Mouse (Mus musculus) midbrain, embryonic 10.5 days (tissue): ENCODE results near the gene Pnpla6. TPM values are rescaled to one million over a fixed set of nuclear protein-coding genes. Genes with fewer than 3 reads are reported as not detected.
A peak's percentile ranks its signal among the peaks of the same experiment; 100 is the strongest.
"Not testable (repeated sequence)": the region's sequence is repeated elsewhere in the genome, so short reads cannot be mapped to it uniquely, and the experiment has no call there.

Experiments used
- DNase-seq: peaks from one replicate; pipeline ENCODE4 v3.0.0-alpha.2; 2017; ENCODE audit warnings: low spot score
- H3K27ac ChIP-seq: fragments of 300-500 bp; sonication (generic); replicated peaks from 2 replicates; pipeline ENCODE4 v1.5.1; 2016; ENCODE audit warnings: mild to moderate bottlenecking
- H3K27me3 ChIP-seq: fragments of 300-500 bp; sonication (generic); 2 replicates; pipeline ENCODE4 v1.6.1; 2016; ENCODE audit warnings: low read depth, mild to moderate bottlenecking; ENCODE audit not compliant: poor library complexity, severe bottlenecking
- H3K36me3 ChIP-seq: fragments of 300-500 bp; sonication (generic); 2 replicates; pipeline ENCODE4 v1.6.1; 2016; ENCODE audit warnings: mild to moderate bottlenecking, moderate library complexity
- H3K4me1 ChIP-seq: fragments of 300-500 bp; sonication (generic); 2 replicates; pipeline ENCODE4 v1.6.1; 2016
- H3K4me3 ChIP-seq: fragments of 300-500 bp; sonication (generic); 2 replicates; pipeline ENCODE4 v1.5.1; 2016; ENCODE audit warnings: mild to moderate bottlenecking, moderate library complexity
- H3K9me3 ChIP-seq: fragments of 300-500 bp; sonication (generic); replicated peaks from 2 replicates; pipeline ENCODE4 v1.6.1; 2016; ENCODE audit warnings: mild to moderate bottlenecking
- whole genome bisulfite sequencing: fragments of 180-500 bp; shearing (Covaris S2); methylation state at CpG from one replicate; pipeline ENCODE4 v1.1.7; 2016; 5-methylcytosine and 5-hydroxymethylcytosine counted together
- polyA plus RNA-seq: library from polyadenylated mRNA; unstranded; fragments of >200 nt; fragmentation: Nextera tagmentation; extraction: Ambion mirVana; gene quantifications from 2 replicates; pipeline ENCODE4 v1.2.1, GENCODE M21; 2016

Pnpla6 gene
- polyA plus RNA-seq, 1 experiment from 2014 or later = 20.0 TPM

GRCm38 (mm10) chr8:3556114-3556513 lies 40.9 kb downstream of the Pnpla6 start:
- WGBS = 59% methylated on average over 4 of the region's 4 CpGs
- H3K36me3 ChIP-seq = no peaks in the 10 kb centered on the region
- H3K4me1 ChIP-seq = no peaks in the 10 kb centered on the region
- no peaks in the 10 kb centered on the region for H3K27me3 ChIP-seq
- DNase-seq = no peak
- H3K27ac ChIP-seq = no peak overlapping the region
- H3K4me3 ChIP-seq = no peak overlapping the region
- H3K9me3 ChIP-seq = no peaks in the 10 kb centered on the region

DNA sequence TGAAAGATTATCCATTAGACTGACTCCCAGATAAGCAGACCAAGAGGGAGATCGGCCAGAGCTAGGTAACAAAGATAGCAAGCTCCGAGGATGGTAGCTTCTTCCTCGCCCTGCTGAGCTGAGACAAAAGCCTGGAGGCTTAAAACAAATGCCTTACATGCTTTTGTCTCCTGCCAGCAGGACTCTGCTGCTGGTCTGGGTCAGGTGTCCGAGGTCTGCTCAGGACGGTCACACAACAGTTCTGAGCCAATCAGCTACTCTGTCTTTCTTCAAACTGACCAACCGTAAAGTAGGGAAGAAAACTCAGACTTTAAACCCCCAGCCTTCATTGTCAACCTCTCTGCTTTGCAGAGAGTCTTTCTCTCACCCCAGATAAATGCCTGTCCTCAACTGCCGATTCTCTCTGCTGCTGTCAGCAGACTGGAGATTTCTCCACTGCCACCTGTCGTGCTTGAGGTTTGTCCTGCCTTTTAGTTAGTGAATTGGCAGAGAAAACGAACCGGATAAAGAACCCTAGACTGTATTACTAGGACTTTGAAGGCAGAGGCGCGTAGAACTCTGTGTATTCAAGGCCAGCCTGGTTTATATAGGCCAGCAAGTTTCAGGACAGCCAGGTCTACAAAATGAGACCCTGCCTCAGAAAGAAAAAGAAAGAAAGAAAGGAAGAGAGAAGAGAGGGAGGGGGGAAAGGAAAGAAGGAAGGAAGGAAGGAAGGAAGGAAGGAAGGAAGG lies 52.6 kb downstream of the Pnpla6 start, which contains the start of gene C330021F23Rik:
Gene C330021F23Rik (plus strand): TSS at position 350 of the 731 bp plus-strand sequence.
- peak within 1 kb of the TSS; percentile 58 for H3K4me3 ChIP-seq
- peaks cover 26% of the 10 kb centered on the region for H3K4me1 ChIP-seq
- H3K27me3 ChIP-seq = no peaks in the 10 kb centered on the region
- 0 out of 2 replicates have a peak, but pooled peaks cover 4% of the 10 kb centered on the region for H3K36me3 ChIP-seq
- DNase-seq = peak; percentile 71
- under 1% methylated on average over 12 of the region's 12 CpGs for WGBS
- peak within 1 kb of the TSS; percentile 92 for H3K27ac ChIP-seq
- no peaks in the 10 kb centered on the region for H3K9me3 ChIP-seq

GRCm38 (mm10) chr8:3568378-3568777 lies 53.2 kb downstream of the Pnpla6 start:
- peak overlapping the region; percentile 92 for H3K27ac ChIP-seq
- H3K9me3 ChIP-seq = no peaks in the 10 kb centered on the region
- no peak for DNase-seq
- 0 out of 2 replicates have a peak, but pooled peaks cover 4% of the 10 kb centered on the region for H3K36me3 ChIP-seq
- peaks cover 26% of the 10 kb centered on the region for H3K4me1 ChIP-seq
- 4% methylated on average over 7 of the region's 7 CpGs for WGBS
- peak overlapping the region; percentile 58 for H3K4me3 ChIP-seq
- no peaks in the 10 kb centered on the region for H3K27me3 ChIP-seq

- Histone ChIP-seq H3K4me3 (no peak overlapping the region), H3K4me1 (peaks cover 26% of the 10 kb centered on the region), H3K27me3 (no peaks in the 10 kb centered on the region), H3K36me3 (0 out of 2 replicates have a peak, but pooled peaks cover 4% of the 10 kb centered on the region), H3K9me3 (no peaks in the 10 kb centered on the region), H3K27ac (no peak overlapping the region)
- WGBS = 97% methylated on average over 5 of the region's 5 CpGs
- DNase-seq = no peak
These were observed 54.6 kb downstream of the Pnpla6 start for GRCm38 (mm10) chr8:3569784-3570183.

DNA sequence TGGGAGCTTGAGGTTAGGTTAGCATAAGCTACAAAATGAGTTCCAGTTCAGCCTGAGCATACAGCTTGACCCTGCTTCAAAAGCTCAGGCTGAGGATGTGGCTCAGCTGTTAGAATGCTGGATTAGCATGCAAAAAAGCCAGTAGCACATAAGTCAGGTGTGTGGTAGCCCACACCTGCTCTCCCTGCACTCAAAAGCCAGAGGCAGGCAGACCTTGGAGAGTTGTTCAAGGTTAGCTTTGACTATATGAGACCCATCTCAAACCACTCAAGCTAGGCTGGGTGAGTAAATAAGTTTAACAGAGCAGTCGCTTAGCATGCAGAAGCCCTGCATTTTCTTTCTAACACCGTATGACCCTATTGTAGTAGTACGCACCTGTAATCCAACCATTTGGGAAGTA lies 59.4 kb downstream of the Pnpla6 start:
- 0 out of 2 replicates have a peak, but pooled peaks cover 2% of the 10 kb centered on the region for H3K4me1 ChIP-seq
- 0 out of 2 replicates have a peak, but pooled peaks cover 3% of the 10 kb centered on the region for H3K9me3 ChIP-seq
- no peaks in the 10 kb centered on the region for H3K27me3 ChIP-seq
- 93% methylated on average over 3 of the region's 3 CpGs for WGBS
- no peak overlapping the region for H3K4me3 ChIP-seq
- no peak overlapping the region for H3K27ac ChIP-seq
- 0 out of 2 replicates have a peak, but pooled peaks cover 4% of the 10 kb centered on the region for H3K36me3 ChIP-seq
- DNase-seq = no peak

GRCm38 (mm10) chr8:3576211-3576960 lies 61.2 kb downstream of the Pnpla6 start:
- no peak for DNase-seq
- Histone ChIP-seq H3K36me3 (no peaks in the 10 kb centered on the region), H3K4me1 (no peaks in the 10 kb centered on the region), H3K27me3 (no peaks in the 10 kb centered on the region), H3K27ac (no peak overlapping the region), H3K4me3 (no peak overlapping the region), H3K9me3 (0 out of 2 replicates have a peak, but pooled peaks cover 3% of the 10 kb centered on the region)
- WGBS = 84% methylated on average over 15 of the region's 15 CpGs

- Histone ChIP-seq H3K4me1 (no peaks in the 10 kb centered on the region), H3K36me3 (no peaks in the 10 kb centered on the region), H3K27ac (no peak overlapping the region), H3K27me3 (no peaks in the 10 kb centered on the region), H3K9me3 (0 out of 2 replicates have a peak, but pooled peaks cover 3% of the 10 kb centered on the region), H3K4me3 (no peak overlapping the region)
- no peak for DNase-seq
- 83% methylated on average over 9 of the region's 9 CpGs for WGBS
These were observed 64.5 kb downstream of the Pnpla6 start for GRCm38 (mm10) chr8:3579390-3580364.

DNA sequence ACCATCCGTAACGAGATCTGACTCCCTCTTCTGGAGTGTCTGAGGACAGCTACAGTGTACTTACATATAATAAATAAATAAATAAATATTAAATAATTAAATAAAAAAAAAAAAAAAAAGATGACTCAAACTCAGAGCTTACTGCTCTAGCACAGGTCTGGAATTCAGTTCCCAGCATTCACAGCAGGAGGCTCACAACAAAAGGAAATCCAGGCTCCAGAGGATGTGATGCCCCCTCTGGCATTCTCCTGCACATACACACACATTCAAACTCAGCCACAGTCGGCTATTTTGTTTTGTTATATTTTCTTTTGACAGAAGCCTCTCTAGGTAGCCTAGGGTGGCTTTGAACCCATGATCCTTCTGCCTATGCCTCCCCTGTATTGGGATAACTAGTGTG lies 66.8 kb downstream of the Pnpla6 start:
- not testable (repeated sequence) for H3K27me3 ChIP-seq, H3K4me1 ChIP-seq, DNase-seq, H3K27ac ChIP-seq, H3K36me3 ChIP-seq, H3K9me3 ChIP-seq, H3K4me3 ChIP-seq
- WGBS = 88% methylated on average over 1 of the region's 3 CpGs

- Histone ChIP-seq H3K36me3 (no peaks in the 10 kb centered on the region), H3K27me3 (peaks cover 11% of the 10 kb centered on the region), H3K27ac (no peak overlapping the region), H3K4me1 (peaks cover 20% of the 10 kb centered on the region), H3K9me3 (no peaks in the 10 kb centered on the region), H3K4me3 (no peak overlapping the region)
- 100% methylated on average over 2 of the region's 2 CpGs for WGBS
- DNase-seq = no peak
These were observed 71.3 kb downstream of the Pnpla6 start for GRCm38 (mm10) chr8:3586452-3586851.

- Histone ChIP-seq H3K27ac (peak within 1 kb of the TSS; percentile 90), H3K4me1 (peaks cover 20% of the 10 kb centered on the region), H3K9me3 (no peaks in the 10 kb centered on the region), H3K4me3 (peak within 1 kb of the TSS; percentile 94), H3K27me3 (peaks cover 11% of the 10 kb centered on the region), H3K36me3 (no peaks in the 10 kb centered on the region)
- no peak for DNase-seq
- WGBS = 5% methylated on average over 7 of the region's 7 CpGs
These were observed 71.8 kb downstream of the Pnpla6 start, which contains the start of gene Camsap3 for GRCm38 (mm10) chr8:3586993-3587390. TSS of gene Camsap3 (plus strand) at chr8:3587293.

DNA sequence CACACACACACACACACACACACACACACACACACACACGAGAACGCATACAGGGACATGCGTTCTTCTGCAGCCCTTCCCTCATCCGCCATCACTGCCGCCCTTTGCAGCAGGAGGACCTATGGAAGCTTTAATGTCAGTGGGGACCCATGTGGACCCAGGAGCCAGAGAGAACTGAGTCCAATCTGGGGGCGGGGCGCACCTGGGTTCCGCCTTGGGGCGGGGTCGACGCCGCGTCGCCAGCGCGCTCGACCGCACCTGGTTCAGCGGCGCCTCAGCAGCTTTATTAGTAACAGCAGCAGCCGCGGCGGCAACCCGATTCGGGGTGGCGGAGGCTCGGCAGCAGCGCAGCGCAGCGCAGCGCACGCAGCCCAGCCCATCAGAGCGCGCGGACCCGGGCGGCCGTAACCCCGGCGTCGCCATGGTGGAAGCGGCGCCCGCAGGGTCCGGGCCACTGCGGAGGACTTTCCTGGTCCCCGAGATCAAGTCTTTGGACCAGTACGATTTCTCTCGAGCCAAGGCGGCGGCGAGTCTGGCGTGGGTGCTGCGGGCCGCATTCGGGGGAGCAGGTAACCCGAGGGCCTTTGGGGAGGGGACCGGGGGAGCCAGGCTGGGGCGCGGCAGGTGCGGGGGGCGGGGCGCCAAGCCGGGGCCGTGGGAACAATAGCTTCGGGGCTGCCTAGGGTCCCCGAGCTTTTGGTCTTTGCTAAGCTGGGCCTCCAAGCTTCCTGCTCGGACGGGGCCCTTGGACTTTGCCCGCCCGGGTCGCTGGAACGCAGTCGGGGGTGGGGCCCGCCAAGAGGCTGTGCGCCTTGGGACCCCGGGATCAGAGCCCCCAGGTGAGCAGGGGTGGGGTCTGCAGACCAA lies 72.4 kb downstream of the Pnpla6 start:
- H3K27me3 ChIP-seq = peaks cover 11% of the 10 kb centered on the region
- H3K9me3 ChIP-seq = no peaks in the 10 kb centered on the region
- peaks cover 20% of the 10 kb centered on the region for H3K4me1 ChIP-seq
- peak overlapping the region; percentile 90 for H3K27ac ChIP-seq
- peak overlapping the region; percentile 94 for H3K4me3 ChIP-seq
- peak; percentile 67 for DNase-seq
- no peaks in the 10 kb centered on the region for H3K36me3 ChIP-seq
- under 1% methylated on average over 75 of the region's 77 CpGs for WGBS
